In genomic region chr5:23618656-23619055, GRCm38 (mm10) we compare ENCODE assay signal across 23 mouse cellular contexts.
A peak's percentile ranks its signal among the peaks of the same experiment; 100 is the strongest.
DNase-seq lines count a peak whose midpoint lies in the region; ATAC-seq and TF ChIP-seq lines count a peak whose summit lies in the region.
"Had no signal": no experiment of that assay in that cellular context is flagged by ENCODE, and none has a peak within 500 bp of the region (broad histone marks: within the 10 kb centered on the region; RNA-seq: fewer than 3 reads in every experiment).

No protein-coding gene starts in this region.

- TF ChIP-seq CTCF in heart, adult 2 months (IDR thresholded peaks at IDR 0.05), result peak; percentile 16; the same call in 1 of the 2 replicates
- peak; percentile 24 for TF ChIP-seq CTCF in liver, postnatal 0 days (IDR thresholded peaks at IDR 0.05; ENCODE audit: low read depth)
- TF ChIP-seq CTCF in ES-Bruce4 (IDR thresholded peaks at IDR 0.05; ENCODE audit: low read depth, low read length), result peak; percentile 44

- DNase-seq in heart, adult 2 months, result no peak
- DNase-seq in heart, postnatal 4 days, result no peak
- no peak for DNase-seq in liver, postnatal 0 days
- peak; percentile 61 for DNase-seq in R1 (ENCODE audit: low read depth, low spot score)
- no peak for DNase-seq in cerebellum, adult 11-12 months
- no peak for DNase-seq in ovary, postnatal 10 days (ENCODE audit: low spot score)
- DNase-seq: B cell, adult 2 months; cerebellum, adult 9-10 months; gastrocnemius, postnatal 36 days; kidney, postnatal 10 days; right cerebral cortex, postnatal 14 days; spleen, adult 18-20 months; thymus, postnatal 14 days had no signal

- peaks cover 8% of the 10 kb centered on the region for H3K36me3 ChIP-seq in heart, adult 2 months (ENCODE audit: control insufficient read depth, insufficient read depth, low read length)
- no peaks in the 10 kb centered on the region for H3K36me3 ChIP-seq in liver, postnatal 0 days (replicated peaks; ENCODE audit: insufficient read depth, low read length)
- no peaks in the 10 kb centered on the region for H3K36me3 ChIP-seq in liver, embryonic 12.5 days
- no peaks in the 10 kb centered on the region for H3K36me3 ChIP-seq in ES-Bruce4 (ENCODE audit: control insufficient read depth, insufficient read depth, low read length, poor library complexity, severe bottlenecking)
- H3K36me3 ChIP-seq: heart, embryonic 10.5 days; hindbrain, embryonic 13.5 days; limb, embryonic 10.5 days; midbrain, embryonic 15.5 days; neural tube, embryonic 15.5 days had no signal

- TF ChIP-seq POLR2A in heart, adult 2 months (IDR thresholded peaks at IDR 0.05; ENCODE audit: insufficient read depth, low read depth, low read length), result no peak
- no peak for TF ChIP-seq POLR2A in ES-Bruce4 (IDR thresholded peaks at IDR 0.05; ENCODE audit: insufficient read depth, low read length)

- peaks cover 3% of the 10 kb centered on the region for H3K4me1 ChIP-seq in heart, adult 2 months (ENCODE audit: control insufficient read depth, insufficient read depth, low read length)
- peaks cover 4% of the 10 kb centered on the region for H3K4me1 ChIP-seq in liver, postnatal 0 days (ENCODE audit: insufficient read depth)
- H3K4me1 ChIP-seq in liver, embryonic 12.5 days, result peaks cover 17% of the 10 kb centered on the region; the same call in 1 of the 2 replicates
- H3K4me1 ChIP-seq in ES-Bruce4 (ENCODE audit: control insufficient read depth, insufficient read depth, low read length), result no peaks in the 10 kb centered on the region

- WGBS in heart, adult 2 months, result 95% methylated on average over 7 of the region's 7 CpGs
- 88% methylated on average over 7 of the region's 7 CpGs for WGBS in liver, postnatal 0 days (ENCODE audit: insufficient replicate concordance)
- WGBS in liver, embryonic 12.5 days (ENCODE audit: insufficient replicate concordance), result 72% methylated on average over 7 of the region's 7 CpGs

- H3K4me3 ChIP-seq in heart, adult 2 months, result no peak overlapping the region
- no peak overlapping the region for H3K4me3 ChIP-seq in liver, postnatal 0 days (ENCODE audit: low read depth, low read length)
- H3K4me3 ChIP-seq in liver, embryonic 12.5 days, result no peak overlapping the region
- H3K4me3 ChIP-seq in ES-Bruce4 (ENCODE audit: low read depth, low read length), result no peak overlapping the region
- H3K4me3 ChIP-seq: forebrain, embryonic 13.5 days; heart, embryonic 10.5 days; hindbrain, embryonic 13.5 days; limb, embryonic 10.5 days; midbrain, embryonic 15.5 days; neural tube, embryonic 15.5 days had no signal

- no peak overlapping the region for H3K27ac ChIP-seq in heart, adult 2 months
- no peak overlapping the region for H3K27ac ChIP-seq in liver, postnatal 0 days (ENCODE audit: low read depth)
- H3K27ac ChIP-seq in liver, embryonic 12.5 days, result no peak overlapping the region
- no peak overlapping the region for H3K27ac ChIP-seq in ES-Bruce4 (ENCODE audit: insufficient read depth, low read length)
- H3K27ac ChIP-seq: forebrain, embryonic 13.5 days; heart, embryonic 10.5 days; hindbrain, embryonic 13.5 days; limb, embryonic 10.5 days; midbrain, embryonic 15.5 days; neural tube, embryonic 15.5 days had no signal

- H3K9me3 ChIP-seq in liver, postnatal 0 days (ENCODE audit: low read length), result no peaks in the 10 kb centered on the region
- H3K9me3 ChIP-seq in liver, embryonic 12.5 days (replicated peaks), result no peaks in the 10 kb centered on the region
- H3K9me3 ChIP-seq in ES-Bruce4 (replicated peaks; ENCODE audit: control insufficient read depth, insufficient read depth, low read length, poor library complexity, severe bottlenecking), result no peaks in the 10 kb centered on the region
- H3K9me3 ChIP-seq: forebrain, embryonic 13.5 days; heart, embryonic 10.5 days; hindbrain, embryonic 13.5 days; limb, embryonic 10.5 days; midbrain, embryonic 15.5 days; neural tube, embryonic 15.5 days had no signal

- intact Hi-C loops in heart, adult 2 months (cut with DNase I), result loop anchor here (5.0 kb wide), 3 partner anchors 41 to 101 kb away; no protein-coding TSS in a partner anchor

- no peaks in the 10 kb centered on the region for H3K27me3 ChIP-seq in heart, adult 2 months (ENCODE audit: control insufficient read depth, insufficient read depth, low read length)
- no peaks in the 10 kb centered on the region for H3K27me3 ChIP-seq in liver, postnatal 0 days (ENCODE audit: insufficient read depth, low read length)
- H3K27me3 ChIP-seq in liver, embryonic 12.5 days (replicated peaks), result no peaks in the 10 kb centered on the region
- no peaks in the 10 kb centered on the region for H3K27me3 ChIP-seq in ES-Bruce4 (ENCODE audit: control insufficient read depth, insufficient read depth, low read length, poor library complexity, severe bottlenecking)
- H3K27me3 ChIP-seq: forebrain, embryonic 13.5 days; hindbrain, embryonic 13.5 days; midbrain, embryonic 15.5 days; neural tube, embryonic 15.5 days had no signal

- no peak for ATAC-seq in liver, postnatal 0 days
- no peak for ATAC-seq in liver, embryonic 12.5 days
- ATAC-seq: forebrain, embryonic 13.5 days; intestine, embryonic 16.5 days; midbrain, embryonic 15.5 days had no signal

- peaks cover 1% of the 10 kb centered on the region; the same call in 1 of the 2 replicates for H3K79me2 ChIP-seq in heart, adult 2 months (replicated peaks; ENCODE audit: control insufficient read depth, insufficient read depth, low read length)

- H3K9ac ChIP-seq in heart, adult 2 months (ENCODE audit: low read depth, low read length), result no peak overlapping the region
- H3K9ac ChIP-seq in liver, postnatal 0 days (replicated peaks), result no peak overlapping the region
- H3K9ac ChIP-seq in liver, embryonic 12.5 days, result no peak overlapping the region
- H3K9ac ChIP-seq in ES-Bruce4 (ENCODE audit: low read depth, poor library complexity, severe bottlenecking), result no peak overlapping the region
- H3K9ac ChIP-seq: forebrain, embryonic 13.5 days; hindbrain, embryonic 13.5 days; midbrain, embryonic 15.5 days; neural tube, embryonic 15.5 days had no signal

- no peak overlapping the region for H3K4me2 ChIP-seq in liver, postnatal 0 days (ENCODE audit: low read depth, low read length)
- no peak overlapping the region for H3K4me2 ChIP-seq in liver, embryonic 12.5 days
- H3K4me2 ChIP-seq: forebrain, embryonic 13.5 days; hindbrain, embryonic 13.5 days; liver, embryonic 11.5 days; midbrain, embryonic 15.5 days; neural tube, embryonic 15.5 days had no signal

- no peak for TF ChIP-seq EP300 in heart, adult 2 months (IDR thresholded peaks at IDR 0.05; ENCODE audit: insufficient read depth, low read depth, low read length)
- TF ChIP-seq EP300 in liver, postnatal 0 days (IDR thresholded peaks at IDR 0.05; ENCODE audit: low read depth), result no peak
- TF ChIP-seq EP300 in ES-Bruce4 (IDR thresholded peaks at IDR 0.05; ENCODE audit: insufficient read depth, low read depth, low read length), result no peak
